Mouse (Mus musculus) fibroblast of lung, adult 2 months (primary cell): ENCODE data around the gene Dock11.

Experiments
- DNase-seq: peaks from one replicate; pipeline ENCODE4 v3.0.0-alpha.2; 2011; ENCODE audit warnings: low read depth

Gene Dock11

DNA sequence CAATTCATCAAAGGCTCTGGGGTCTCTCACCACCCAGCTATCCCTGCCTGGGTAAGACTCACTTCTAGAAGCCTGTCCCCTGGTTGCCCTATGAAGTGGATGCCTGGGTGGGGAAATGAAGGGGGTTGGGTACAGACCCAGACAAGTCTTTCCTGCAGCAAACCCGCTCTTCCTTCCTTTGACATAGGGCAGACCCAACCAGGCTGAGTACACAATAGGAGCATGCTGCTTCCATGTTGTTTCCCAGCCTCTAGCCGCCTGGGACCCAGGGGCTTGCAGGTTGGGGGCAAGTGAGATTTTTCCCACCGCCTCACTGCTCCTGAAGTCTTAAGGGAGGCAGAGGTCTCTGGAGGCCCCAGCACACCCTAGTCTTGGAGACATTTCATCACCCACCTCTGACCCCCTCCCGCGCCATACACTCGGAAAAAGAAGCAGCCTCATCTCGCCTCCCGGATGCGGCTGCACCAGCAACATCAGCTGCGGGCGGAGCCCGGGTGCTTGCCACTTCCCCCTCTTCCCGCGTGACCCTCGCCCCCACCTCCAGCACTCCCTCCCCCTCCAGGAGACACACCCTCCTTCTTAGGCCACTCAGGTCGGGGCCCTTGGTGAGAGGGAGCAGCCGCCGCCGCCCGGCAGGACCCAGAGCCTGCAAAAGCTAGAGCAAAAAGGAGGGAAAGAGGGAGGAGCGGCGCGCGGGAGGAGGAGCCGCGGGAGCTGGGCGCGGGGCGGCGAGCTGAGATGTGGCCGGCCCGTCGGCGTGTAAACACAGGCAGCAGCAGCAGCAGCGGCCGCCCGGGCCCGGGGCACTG, at the start of gene Dock11:
TSS of gene Dock11 (plus strand) at position 746 of the 809 bp plus-strand sequence.
- no peak for DNase-seq

DNA sequence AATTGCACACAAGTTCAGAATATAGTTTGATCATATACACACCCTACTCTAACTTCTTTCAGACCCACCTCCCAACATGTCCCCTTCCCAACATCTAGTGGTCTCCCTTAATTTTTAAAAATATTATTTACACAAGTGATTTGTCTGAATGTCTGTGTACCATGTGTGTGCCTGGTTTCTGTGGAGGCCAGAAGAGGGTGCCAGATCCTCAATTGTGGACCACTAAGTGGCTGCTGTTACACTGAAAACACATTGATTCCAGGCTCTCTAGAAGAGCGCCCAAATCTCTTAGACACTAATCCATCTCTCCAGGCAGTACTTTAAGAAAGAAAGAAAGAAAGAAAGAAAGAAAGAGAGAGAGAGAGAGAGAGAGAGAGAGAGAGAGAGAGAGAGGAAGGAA, 8.9 kb upstream of the Dock11 start:
- DNase-seq = no peak

DNA sequence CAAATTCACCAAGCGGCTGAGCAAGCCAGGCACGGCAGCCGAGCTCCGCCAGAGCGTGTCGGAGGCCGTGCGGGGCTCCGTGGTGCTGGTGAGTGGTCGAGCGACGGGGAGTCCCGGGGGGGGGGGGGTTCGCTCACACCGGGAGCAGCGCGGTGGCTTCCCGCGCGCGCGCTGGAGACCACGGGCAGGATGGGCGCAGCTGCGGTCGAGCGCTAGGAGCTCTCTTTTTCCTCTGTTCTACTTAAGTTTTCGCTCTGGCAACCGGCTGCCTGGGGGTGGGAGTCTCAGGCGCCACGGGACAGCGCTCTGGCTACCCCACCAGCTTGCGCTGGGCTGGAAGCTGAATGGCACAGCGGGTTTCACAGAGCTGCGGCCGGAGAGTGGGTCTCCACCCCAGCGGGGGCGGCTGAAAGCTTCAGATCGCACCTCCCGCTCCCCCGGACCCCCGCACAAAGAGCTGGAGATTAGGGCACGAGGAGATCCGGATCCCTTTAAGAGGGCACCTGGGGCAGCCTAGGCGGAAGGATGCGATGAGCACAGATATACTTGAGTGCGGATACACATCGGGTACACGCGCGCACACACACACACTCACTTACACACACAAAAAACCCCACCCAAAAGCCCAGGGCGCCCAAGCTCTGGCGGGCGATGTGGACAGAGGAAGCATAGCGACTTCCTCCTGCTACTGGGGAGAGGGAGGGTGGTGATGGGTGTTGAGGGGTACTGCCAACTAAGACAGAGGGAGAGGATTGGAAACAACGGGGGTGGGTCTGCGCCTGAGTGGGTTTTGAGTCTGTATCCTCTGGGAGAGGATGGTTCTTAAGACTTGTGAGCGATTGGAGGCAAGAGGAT, 540 bp downstream of the Dock11 start:
- no peak for DNase-seq

DNA sequence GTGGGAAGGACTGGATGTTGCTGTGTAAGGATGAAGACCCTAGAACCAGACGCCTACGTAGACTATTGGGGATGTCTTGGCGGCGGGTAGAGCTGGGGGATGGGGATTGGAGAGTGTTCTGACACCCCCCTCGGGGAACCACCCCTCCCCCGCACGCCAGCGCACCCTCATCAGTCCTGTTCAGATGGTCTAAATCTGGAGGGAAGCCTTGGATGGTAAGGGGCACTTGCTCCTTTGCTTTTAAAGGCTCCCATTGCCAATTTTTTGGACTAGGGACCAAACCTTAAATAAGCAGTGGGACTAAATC, 1.1 kb downstream of the Dock11 start:
- DNase-seq = no peak

DNA sequence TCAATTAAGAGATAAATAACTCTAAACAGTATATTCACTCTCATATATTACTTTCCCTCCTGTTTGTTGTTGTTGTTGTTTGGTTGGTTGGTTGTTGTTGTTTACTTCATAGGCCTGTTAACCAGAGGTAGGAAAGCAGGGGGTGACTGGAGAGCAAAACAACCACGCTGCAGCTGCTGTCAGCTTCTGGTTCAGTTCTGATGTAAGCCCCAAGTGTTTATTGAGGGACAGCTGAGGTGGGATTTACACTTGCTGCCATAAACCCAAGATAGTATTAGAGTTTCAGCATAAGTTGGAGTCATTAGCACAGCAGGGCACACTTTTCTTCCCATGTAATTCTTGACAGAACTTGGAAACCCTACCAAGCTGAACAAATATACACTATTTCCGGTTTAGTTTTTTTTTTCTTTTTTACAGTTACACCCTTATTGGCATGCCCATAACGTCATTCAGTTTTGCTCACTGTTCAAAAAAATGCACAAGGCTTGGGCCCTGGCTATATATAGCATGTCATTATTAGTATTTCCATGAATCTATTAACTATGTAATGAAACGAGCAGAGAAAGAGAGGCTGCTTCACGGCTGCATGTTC, 3.0 kb downstream of the Dock11 start:
- DNase-seq = no peak

DNA sequence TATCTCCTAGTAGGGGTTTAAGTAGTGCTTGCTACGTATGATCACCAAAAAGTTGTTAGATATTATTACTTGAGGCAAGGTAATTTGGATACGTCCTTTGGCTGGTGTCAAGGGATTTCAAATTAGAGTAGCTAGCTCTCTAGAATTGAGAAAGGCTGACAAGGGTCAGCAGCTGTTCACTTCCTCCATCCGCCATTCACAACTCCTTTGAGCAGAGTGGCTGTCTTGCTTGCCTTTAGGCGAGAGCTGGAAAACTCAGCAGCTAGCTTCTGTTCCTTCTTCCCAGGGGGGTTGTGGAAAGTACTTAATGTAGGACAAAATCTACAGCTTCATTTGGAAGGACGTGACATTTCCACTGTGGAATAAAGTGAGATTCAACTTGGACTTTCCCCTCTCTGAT, 3.7 kb downstream of the Dock11 start:
- DNase-seq = no peak

DNA sequence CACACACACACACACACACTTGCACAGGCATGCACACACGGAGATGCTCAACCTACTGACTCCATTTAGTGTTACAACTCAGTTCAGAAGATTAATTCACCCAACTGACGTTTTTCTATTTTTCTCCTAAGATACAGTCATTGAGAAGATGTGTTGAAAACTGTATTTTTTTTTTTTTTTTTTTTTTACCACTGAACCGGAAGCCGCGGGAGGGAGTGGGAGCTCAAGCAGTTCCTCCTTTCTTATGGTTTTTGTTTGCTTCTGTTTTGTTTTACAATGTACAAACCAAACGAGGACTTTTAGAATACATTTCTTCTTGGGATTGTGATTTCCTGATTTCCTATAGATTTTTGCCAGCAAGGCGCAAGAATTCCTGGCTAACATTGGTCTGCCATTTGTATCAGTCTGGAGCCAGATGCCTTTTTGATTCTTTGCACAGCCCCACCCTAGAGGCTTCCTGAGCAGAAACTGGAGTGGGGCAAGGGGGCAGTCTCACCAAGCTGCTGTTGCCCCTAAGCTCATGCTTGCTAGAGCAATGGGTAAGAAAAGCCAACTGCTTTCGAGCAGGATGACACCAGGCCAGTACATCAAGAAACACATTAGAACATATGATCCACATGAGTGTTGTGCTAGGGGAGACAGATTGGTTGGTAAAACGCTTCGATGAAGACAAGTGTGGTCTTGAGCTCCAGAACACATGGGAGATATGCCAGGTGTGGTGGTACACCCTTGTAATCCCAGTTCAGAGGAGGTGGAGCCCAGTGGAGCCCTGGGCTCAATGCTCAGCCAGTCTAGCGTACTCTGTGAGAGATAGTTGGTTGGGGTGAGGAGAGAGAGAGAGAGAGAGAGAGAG, 9.2 kb downstream of the Dock11 start:
- no peak for DNase-seq

DNA sequence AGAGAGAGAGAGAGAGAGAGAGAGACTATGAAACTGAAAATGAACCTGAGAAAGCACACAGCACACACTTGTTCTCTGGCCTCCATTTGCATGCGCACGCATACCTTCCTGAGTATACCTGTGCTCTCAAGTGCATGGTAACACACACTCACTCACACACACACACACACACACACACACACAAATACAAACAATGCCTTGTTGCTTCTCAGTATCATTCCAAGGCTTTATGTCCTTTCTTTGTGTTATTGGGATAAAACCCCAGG, 9.8 kb downstream of the Dock11 start:
- no peak for DNase-seq

DNA sequence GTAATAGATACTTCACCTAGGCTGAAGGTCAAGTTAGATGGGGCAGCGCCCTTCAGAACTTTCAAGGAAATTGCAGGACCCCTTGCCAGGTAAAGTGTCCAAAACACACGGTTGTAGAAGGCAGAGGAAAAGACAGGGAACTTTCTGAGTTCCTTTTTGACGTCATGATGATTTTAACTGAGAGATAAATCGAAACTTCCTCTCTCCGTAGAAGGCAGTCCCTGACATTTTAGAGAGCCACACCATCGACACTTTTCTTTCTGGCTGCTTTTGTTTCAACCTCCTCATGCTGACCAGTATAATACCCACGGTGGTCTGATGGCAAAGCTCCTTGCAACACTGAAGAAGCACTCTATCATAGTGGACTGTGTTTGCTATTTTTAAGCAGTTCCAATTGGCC, 15.7 kb downstream of the Dock11 start:
- DNase-seq = no peak

DNA sequence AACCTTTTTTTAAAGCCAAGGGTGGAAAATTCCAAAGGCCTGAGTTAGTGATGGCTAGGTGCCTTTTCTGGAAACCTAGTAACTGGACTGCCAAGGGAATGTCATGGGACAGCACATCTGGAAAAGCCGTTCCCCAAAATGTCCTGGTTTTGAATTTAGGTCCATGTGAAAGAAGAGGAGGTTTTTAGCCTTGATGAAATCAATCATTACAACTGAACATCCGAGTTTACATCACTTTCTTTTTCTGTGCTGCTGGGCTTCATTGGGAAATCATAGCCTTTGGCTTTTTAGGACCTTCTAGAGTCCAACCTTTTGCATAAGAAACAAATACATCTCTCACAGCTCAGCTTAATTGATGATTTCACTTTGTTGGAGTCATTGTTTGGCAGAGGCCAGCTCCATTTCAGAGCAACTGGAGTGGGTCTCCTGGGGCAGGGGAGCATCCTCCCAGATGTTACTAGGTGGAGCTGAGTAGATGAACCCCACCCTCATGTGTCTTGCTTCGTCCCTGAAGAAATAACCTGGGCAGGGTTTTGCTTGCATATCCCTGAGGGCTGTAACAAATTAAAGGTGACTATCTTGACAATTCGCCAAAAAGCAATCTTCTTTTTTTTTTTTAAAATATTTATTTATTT, 18.2 kb downstream of the Dock11 start:
- peak; percentile 16 for DNase-seq

DNA sequence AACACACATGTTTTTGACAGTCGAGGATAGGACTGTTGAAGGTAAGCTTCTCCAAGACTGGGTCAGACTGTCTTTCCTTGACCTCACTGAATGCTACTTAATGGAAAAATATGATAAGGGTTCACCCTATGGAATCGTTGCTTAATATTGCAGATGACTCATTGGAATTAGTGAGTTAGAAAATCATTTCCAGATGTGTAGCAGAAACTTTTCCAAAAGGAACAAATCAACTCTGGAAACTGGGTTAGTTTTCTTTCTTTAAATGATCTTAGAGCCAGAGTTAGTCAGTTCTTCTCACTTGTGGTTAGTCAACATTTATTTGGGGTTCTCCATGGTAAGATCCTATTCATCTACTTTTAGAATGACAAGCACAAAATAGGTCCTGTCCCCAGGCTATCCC, 30.9 kb downstream of the Dock11 start:
- peak; percentile 27 for DNase-seq

DNA sequence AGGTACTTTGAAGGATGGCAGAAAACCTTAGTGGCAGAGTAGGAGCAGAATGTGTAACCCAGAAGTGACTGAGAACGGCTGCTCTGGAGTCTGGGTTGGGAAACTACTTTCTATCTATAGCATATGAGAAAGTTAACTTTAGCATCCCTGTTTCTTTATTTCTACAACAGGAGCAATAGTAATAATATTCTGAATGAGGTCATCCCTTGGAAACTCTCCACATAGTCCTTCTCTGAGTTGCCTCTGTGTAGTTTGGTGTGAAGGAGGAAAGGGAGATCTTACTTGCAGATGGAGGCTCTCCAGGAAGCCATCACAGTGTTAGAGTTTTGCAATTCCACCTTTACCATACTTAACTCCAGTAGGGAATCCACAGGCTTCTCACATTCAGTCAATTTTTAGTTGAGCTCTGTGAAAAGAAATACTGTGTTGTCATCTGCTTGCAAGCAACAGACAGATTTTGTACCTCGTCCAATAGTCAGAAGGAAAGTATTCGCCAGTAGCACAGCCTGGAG, 31.5 kb downstream of the Dock11 start:
- peak; percentile 48 for DNase-seq

DNA sequence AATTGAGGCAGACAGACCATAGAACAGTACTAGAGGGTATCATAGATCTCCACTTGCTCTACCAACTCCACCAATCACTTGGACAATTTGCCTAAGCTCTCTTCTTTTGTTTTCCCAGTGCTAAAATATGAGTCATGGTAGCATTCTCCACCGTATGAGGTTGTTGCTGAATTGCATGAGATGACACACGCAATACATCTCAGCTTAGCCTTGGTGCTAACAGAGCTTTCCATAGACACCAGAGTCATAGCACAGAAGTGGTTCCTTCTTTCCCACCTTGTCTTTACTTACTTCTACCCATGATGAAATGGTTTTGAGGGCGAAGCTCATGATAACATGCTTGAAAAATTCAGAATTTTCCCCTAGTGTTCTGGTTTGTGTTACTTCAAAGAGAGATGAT, 33.3 kb downstream of the Dock11 start:
- DNase-seq = no peak

DNA sequence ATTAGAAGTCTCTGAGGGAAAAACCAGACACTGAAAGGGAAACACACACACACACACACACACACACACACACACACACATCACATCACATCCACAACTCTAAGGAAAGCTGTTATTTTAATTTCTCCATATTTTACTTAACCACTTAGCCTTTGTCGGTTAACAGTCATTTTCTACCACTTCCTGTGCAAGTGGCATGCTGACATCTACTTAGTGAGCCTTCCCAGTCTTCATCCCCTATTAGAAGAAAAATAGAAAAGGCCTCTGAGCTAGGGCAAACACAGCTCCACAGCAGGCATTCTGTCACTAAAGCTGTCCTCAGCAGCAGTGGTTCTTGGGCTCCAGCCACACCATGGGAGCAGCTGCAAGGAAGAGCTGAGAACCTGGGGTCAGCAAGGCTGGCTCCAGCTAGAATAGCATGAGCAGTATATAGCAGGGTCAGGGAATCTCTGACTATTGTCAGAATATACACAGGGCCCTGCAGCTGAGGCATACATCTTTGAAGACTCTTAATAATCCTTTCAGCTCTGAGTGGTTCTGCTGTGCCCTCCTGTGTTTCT, 36.2 kb downstream of the Dock11 start:
- DNase-seq = no peak

DNA sequence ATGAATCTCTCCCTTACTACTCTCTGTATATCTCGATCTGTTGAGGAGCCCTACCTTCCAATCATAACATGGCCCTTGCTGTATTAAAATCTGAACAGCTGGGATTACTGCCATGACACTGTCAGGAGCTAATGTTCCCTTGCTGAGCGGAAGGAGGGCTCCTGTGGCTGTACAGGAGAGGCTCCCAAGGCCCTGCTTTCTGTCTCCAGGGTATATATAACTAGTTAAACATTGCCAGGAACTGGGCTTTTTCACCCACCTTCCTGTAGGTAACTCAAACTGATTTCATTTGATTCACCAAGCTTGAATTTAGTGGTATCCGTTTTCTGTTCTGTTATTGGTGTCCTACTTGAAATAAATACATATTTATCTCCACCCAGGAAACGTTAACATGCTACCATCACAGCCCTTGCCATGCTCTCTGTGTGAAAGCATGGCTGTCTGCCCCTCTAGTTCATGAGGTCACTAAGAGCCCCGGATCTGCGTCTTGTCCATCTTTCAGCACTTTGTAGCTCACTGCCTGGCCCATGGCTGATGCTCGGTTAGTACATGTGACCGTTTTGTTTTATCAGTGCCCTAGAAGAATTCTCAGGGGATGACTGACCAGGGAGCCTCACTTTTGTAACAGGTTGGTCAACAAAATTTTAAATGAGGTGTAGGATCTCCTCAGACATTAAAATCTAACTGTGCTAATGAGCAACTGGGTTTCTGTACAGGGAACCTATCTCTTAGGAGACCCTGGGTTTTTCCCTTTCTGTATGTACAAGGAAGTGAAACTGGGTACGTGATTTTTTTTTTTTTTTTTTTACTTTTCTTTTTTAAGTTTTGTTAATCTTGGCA, 41.7 kb downstream of the Dock11 start:
- DNase-seq = no peak

DNA sequence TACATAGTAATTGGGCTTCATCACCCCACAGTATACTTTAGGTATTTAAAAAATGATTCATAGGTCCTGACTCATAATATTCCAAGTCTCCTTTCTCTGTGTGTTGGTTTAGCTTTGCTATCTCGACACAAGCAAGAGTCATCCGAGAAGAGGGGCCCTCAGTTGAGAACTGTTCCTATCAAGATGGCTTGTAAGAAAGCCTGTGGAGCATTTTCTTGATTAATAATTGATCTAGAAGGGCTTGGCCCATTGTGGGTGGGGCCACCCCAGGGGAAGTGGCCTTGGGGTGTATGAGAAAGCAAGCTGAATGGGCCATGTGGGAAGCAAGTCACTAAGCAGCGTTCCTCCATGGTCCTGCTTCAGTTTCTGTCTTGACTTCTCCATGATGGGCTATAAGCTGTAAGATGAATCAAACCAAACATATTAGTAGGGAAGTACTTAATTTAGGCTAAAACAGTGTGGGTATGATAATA, 42.3 kb downstream of the Dock11 start:
- DNase-seq = no peak

DNA sequence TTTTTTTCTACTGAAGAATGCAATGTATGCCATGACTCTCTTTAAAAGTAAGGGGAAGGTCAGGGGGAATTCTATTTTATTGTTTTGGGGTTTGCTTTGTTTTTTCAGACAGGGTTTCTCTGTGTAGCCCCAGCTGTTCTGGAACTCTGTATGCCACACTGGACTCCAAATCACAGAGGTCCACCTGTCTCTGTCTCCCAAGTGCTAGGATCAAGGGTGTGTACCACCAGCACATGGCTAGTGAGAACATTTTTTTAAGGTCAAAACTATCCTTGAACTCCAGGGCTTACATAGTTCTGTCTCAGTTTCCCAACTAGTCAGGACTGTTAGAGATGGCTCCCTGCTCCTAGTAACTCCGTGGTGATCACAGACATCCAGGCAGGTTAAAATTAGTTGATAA, 43.3 kb downstream of the Dock11 start:
- DNase-seq = no peak

DNA sequence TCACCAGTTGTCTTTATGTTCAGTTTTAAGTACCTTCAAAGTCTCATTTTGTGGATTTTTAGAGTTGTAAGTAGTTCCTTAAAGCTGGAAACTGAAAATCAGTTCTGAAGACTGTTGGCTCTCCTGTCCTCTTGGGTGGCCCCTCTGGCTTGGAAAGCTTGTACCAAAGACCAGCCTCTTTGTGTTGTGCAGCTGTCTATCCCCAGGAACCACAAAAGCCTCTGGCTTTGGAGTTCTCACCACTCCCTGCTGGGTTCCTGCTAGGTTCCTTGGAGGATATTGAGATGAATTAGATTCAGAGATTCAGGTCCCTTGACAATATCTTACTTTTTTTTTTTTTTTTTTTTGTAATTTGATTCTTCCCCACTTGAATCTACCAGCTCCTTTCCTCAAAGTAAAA, 44.3 kb downstream of the Dock11 start:
- no peak for DNase-seq

DNA sequence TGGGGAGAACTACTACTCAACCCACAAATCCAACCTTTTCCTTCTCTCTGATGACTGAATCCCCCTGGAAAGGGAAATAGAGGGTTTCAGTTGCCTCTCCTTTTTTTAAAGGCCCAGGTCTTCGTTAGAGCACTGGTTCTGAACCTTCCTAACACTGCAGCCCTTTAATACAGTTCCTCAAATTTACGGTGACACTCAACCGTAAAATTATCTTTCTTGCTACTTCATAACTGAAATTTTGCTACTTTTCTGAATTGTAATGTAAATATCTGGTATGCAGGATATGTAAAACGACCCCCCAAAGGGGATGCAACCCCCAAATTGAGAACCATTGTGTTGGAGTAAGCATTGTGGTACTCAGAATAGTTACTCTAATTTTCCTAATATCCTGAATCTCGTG, 49.5 kb downstream of the Dock11 start:
- DNase-seq = no peak

DNA sequence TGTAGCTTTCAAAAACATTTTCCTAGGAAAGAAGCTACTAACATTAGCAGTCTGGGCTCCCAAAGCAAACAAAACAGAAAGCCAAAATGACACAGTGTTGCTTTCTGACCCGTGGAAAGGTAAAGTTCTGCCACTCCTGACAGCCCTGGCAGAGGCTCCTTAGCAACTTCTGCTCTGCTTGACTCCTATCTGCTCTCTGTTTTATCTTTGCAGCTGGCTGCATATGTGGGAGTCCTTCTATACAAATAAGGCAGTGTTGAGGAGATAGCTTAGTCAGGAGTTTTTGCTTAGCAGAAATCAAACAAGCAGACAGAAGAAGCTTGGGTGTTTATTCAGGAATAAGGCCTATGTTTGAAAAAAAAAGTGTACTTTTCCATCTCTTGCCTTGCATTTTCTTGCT, 57.8 kb downstream of the Dock11 start:
- no peak for DNase-seq
